Mouse (Mus musculus): Measurements from ENCODE around the gene Ubxn2a. TPM values are rescaled to one million over a fixed set of nuclear protein-coding genes. Genes with fewer than 3 reads are reported as not detected.

Gene Ubxn2a
- total RNA-seq, 4 experiments from 2014 or later = 69.2 to 77.6 (median 75.9) TPM

DNA sequence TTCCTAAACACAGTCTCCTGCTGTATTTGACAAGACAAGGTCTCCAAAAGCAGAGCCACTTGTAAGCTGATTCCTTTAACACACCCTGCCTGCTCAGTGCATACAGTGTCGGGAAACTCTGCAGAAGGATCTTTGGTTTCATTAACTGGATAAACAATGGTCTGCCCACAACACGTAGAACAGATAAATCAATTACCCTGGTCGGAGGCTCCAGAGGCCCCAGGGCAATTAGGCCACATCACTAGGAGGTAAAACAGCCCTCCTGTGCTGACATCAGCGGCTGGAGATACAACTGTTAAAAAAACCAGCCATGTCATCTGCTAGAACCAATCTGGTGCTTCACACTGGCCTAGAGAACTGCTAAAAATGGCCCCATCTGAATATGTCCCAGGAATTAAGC, 70.5 kb downstream of the Ubxn2a start:
- no peak for DNase-seq (ENCODE audit: low spot score)

Other genes with a start within 250 kb of the Ubxn2a start
- under 1 TPM; 0.11 to 0.50 (median 0.19) TPM for gene Fam228a, start 169.3 kb downstream of the Ubxn2a start, total RNA-seq (2022)
- gene Pfn4, start 138.7 kb downstream of the Ubxn2a start, total RNA-seq (2022) = 1 to 10 TPM; 2.2 to 5.0 (median 2.9) TPM
- gene Fam228b, start 138.4 kb downstream of the Ubxn2a start, total RNA-seq (2022) = 1 to 10 TPM; 5.9 to 7.6 (median 7.3) TPM
- gene Sf3b6, start 90.2 kb downstream of the Ubxn2a start, total RNA-seq (2022) = 10 to 100 TPM; 44.3 to 55.8 (median 47.9) TPM
- gene Fkbp1b, start 66.1 kb downstream of the Ubxn2a start, total RNA-seq (2022) = under 1 TPM; 0.27 to 0.95 (median 0.67) TPM
- 1 to 10 TPM; 7.1 to 9.4 (median 8.0) TPM for gene Wdcp, start 64.4 kb downstream of the Ubxn2a start, total RNA-seq (2022)
- 1 to 10 TPM in 1 of 4 experiments, under 1 TPM in 3; 0.69 to 1.5 (median 0.77) TPM for gene Mfsd2b, start 33.3 kb downstream of the Ubxn2a start, total RNA-seq (2022)
- gene Atad2b, start 9.6 kb upstream of the Ubxn2a start, total RNA-seq (2022) = 10 to 100 TPM; 11.2 to 12.8 (median 12.3) TPM